Mouse (Mus musculus): ENCODE measurements around the gene 2010111I01Rik. TPM values are rescaled to one million over a fixed set of nuclear protein-coding genes. Genes with fewer than 3 reads are reported as not detected.
A peak's percentile ranks its signal among the peaks of the same experiment; 100 is the strongest.

Gene 2010111I01Rik
- polyA plus RNA-seq, 1 experiment from 2014 or later, result 250 TPM

DNA sequence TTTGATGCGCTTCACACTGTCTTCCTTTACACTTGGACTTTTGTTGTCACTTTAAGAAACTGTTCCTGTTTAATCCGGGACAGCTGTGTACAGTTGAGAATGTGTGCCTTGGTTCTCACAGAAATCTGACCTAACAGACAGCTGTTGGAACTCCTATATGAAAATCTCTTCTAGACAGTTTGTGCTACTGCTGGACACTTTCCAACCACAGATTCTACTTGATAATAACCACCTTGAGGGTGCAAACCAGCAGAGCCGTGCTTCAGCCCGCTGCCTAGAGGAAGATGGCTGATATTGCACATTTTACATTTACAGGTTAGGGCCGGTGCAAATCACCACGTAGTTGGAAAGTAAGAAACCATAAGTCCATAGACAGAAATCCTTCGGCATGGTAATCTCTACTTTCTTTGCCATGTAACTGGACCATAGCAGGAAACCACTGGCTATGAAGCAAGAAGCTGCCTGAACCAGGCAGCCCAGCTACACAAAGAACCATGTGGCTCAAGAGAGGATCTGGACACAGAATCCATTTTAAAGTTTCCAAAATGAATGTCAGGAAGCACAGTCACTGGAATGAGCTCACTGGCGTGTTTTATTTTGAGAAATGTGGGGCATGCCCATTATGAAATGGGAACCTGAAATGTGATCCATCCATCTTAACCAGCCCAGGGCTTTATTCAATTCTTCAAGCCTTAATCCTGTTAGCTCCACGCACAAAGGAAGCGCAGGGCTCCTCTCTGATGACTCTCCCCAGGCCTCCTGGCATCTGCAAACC lies 148.1 kb downstream of the 2010111I01Rik start:
- Histone ChIP-seq H3K27ac (peak overlapping the region; percentile 78), H3K9me3 (no peaks in the 10 kb centered on the region), H3K4me1 (peaks cover 51% of the 10 kb centered on the region), H3K9ac (no peak overlapping the region), H3K36me3 (no peaks in the 10 kb centered on the region), H3K4me2 (replicated peaks) (no peak overlapping the region), H3K4me3 (no peak overlapping the region), H3K27me3 (no peaks in the 10 kb centered on the region)
- 38% methylated on average over 10 of the region's 10 CpGs for WGBS
- peak; percentile 55 for ATAC-seq (ENCODE audit: low FRiP score, low read depth)

DNA sequence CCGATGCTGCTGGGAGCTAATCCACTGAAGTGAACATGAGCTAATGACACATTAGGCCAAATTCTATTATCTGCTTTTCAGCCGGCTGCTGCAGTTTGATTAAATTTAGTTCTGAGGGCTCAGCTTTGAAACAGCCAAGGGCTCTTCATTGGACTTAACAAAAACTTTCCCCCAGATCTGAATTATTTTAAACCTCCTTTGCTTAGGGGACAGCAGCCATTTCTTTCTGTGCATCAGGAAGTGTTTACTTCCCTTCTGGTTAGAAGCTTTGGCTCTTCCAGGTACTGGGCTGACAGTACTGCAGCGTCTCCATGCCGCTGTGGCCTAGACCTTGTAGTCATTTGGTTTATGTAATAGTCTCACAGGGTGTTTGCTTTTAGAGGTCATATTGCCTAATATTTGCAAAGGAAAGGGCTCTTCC lies 149.2 kb downstream of the 2010111I01Rik start:
- H3K9me3 ChIP-seq, result no peaks in the 10 kb centered on the region
- WGBS, result 81% methylated on average over 4 of the region's 4 CpGs
- H3K36me3 ChIP-seq, result no peaks in the 10 kb centered on the region
- H3K4me1 ChIP-seq, result peaks cover 48% of the 10 kb centered on the region
- no peak overlapping the region for H3K4me2 ChIP-seq (replicated peaks)
- no peak overlapping the region for H3K9ac ChIP-seq
- peak overlapping the region; percentile 39; the same call in 1 of the 2 replicates for H3K27ac ChIP-seq
- ATAC-seq (ENCODE audit: low FRiP score, low read depth), result no peak
- no peaks in the 10 kb centered on the region for H3K27me3 ChIP-seq
- no peak overlapping the region for H3K4me3 ChIP-seq

DNA sequence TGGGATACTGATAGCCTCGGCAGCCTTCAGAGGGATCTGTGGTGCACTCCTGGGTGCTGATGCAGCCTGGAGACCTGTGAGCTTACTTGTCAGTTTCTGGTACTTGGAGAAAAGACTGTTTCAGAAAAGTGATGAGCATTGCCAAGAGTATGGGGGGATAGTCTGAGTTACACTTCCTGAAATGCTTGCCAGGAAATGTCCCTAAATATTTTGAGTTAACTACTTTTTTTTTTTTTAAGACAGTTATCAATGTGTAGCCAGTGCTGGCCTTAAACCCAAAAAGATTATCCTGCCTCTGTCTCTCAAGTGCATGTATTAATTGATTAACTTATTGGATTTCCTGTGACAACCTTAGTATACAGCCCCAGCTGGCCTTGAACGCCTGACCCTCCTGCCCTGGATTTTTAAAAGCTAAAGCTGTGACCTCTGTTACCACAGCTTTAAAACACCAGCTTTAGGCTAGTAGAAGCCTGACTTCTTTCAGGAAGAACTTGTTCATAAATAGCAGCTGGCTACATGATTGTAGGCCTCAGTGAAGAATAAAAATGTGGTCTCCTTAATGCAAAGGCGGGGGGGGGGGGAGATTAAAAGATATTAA lies 150.6 kb downstream of the 2010111I01Rik start:
- 73% methylated on average over 3 of the region's 3 CpGs for WGBS
- no peak overlapping the region for H3K4me3 ChIP-seq
- no peak overlapping the region for H3K4me2 ChIP-seq (replicated peaks)
- peaks cover 45% of the 10 kb centered on the region for H3K4me1 ChIP-seq
- no peaks in the 10 kb centered on the region for H3K36me3 ChIP-seq
- no peak overlapping the region for H3K27ac ChIP-seq
- no peaks in the 10 kb centered on the region for H3K9me3 ChIP-seq
- ATAC-seq (ENCODE audit: low FRiP score, low read depth), result no peak
- no peaks in the 10 kb centered on the region for H3K27me3 ChIP-seq
- no peak overlapping the region for H3K9ac ChIP-seq

GRCm38 (mm10) chr13:63117495-63118184 lies 152.9 kb downstream of the 2010111I01Rik start:
- Histone ChIP-seq H3K36me3 (no peaks in the 10 kb centered on the region), H3K9ac (no peak overlapping the region), H3K27ac (no peak overlapping the region), H3K4me1 (peaks cover 30% of the 10 kb centered on the region), H3K9me3 (no peaks in the 10 kb centered on the region), H3K27me3 (no peaks in the 10 kb centered on the region), H3K4me2 (replicated peaks) (no peak overlapping the region), H3K4me3 (no peak overlapping the region)
- no peak for ATAC-seq (ENCODE audit: low FRiP score, low read depth)
- WGBS, result 75% methylated on average over 3 of the region's 3 CpGs

DNA sequence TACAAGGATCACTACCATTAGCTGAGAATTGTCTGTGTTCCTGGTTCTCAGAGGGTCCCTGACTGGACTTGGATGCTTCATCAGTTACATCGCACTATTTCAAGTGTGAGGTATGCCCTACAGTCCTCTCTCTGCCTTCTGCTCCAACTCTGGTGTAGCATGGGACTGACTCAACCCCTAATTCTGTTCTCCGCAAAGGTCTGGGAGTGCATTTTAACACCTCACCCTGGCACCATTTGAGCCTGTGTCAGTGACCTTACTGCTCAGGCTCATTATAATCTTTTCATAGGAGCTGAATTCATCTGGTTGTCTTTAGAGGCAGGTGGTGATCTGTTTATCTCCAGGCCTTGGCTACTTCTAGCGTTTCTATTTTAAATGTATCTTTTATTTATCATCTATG lies 154.0 kb downstream of the 2010111I01Rik start:
- Histone ChIP-seq H3K9ac (no peak overlapping the region), H3K4me1 (peaks cover 23% of the 10 kb centered on the region), H3K27ac (no peak overlapping the region), H3K27me3 (no peaks in the 10 kb centered on the region), H3K4me3 (no peak overlapping the region), H3K9me3 (no peaks in the 10 kb centered on the region), H3K4me2 (replicated peaks) (no peak overlapping the region), H3K36me3 (no peaks in the 10 kb centered on the region)
- ATAC-seq (ENCODE audit: low FRiP score, low read depth), result no peak
- WGBS, result 83% methylated on average over 3 of the region's 3 CpGs

DNA sequence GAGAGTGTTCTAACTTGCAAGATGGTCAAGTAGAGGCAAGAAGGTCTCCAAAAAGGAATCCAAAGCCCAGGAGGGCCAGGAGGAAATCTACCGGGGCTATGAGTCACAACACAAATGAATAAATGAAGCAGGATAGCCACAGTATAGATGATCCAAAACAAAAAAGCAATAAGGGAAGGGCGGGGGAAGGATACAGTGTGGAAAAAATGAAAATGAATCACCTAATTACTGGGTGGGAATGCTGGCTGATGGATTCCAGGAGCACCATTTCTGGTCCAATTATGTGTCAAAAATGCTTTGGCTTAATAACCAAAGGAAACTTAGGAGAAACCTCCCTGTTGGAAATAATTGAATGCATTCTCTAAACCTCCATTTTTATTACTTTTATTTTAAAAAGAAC lies 155.6 kb downstream of the 2010111I01Rik start:
- Histone ChIP-seq H3K36me3 (no peaks in the 10 kb centered on the region), H3K27ac (peak overlapping the region; percentile 49; the same call in 1 of the 2 replicates), H3K27me3 (no peaks in the 10 kb centered on the region), H3K4me3 (no peak overlapping the region), H3K9me3 (no peaks in the 10 kb centered on the region), H3K9ac (no peak overlapping the region), H3K4me1 (peaks cover 9% of the 10 kb centered on the region; the same call in 1 of the 2 replicates), H3K4me2 (replicated peaks) (no peak overlapping the region)
- no peak for ATAC-seq (ENCODE audit: low FRiP score, low read depth)
- 71% methylated on average over 2 of the region's 2 CpGs for WGBS

DNA sequence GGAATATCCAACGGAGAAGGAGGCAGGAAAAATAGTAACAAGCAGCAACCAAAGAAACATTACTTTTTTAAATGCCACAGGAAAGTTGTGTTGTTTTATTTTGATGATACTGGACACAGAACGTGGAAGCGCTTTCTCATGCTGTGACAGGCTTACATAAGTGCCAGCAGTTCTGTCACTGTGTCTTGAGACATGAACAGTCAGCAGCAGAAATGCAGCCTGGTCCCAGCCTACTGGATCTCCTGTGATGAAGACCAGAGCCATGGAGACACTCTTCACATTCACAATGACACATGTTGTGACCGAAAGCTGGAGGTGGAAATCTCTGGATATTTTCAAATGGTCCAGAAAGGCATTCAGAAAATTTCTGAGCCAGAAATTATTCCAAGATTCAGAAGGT lies 157.1 kb downstream of the 2010111I01Rik start:
- H3K4me3 ChIP-seq, result no peak overlapping the region
- H3K9ac ChIP-seq, result no peak overlapping the region
- ATAC-seq (ENCODE audit: low FRiP score, low read depth), result no peak
- no peak overlapping the region for H3K27ac ChIP-seq
- H3K9me3 ChIP-seq, result no peaks in the 10 kb centered on the region
- H3K4me2 ChIP-seq (replicated peaks), result no peak overlapping the region
- no peaks in the 10 kb centered on the region for H3K27me3 ChIP-seq
- 86% methylated on average over 4 of the region's 4 CpGs for WGBS
- H3K36me3 ChIP-seq, result no peaks in the 10 kb centered on the region
- H3K4me1 ChIP-seq, result peaks cover 9% of the 10 kb centered on the region; the same call in 1 of the 2 replicates

GRCm38 (mm10) chr13:63126206-63126605 lies 161.5 kb downstream of the 2010111I01Rik start:
- Histone ChIP-seq H3K27me3 (no peaks in the 10 kb centered on the region), H3K27ac (no peak overlapping the region), H3K4me2 (replicated peaks) (no peak overlapping the region), H3K9ac (no peak overlapping the region), H3K9me3 (peaks cover 7% of the 10 kb centered on the region), H3K4me1 (no peaks in the 10 kb centered on the region), H3K36me3 (peaks cover 9% of the 10 kb centered on the region), H3K4me3 (no peak overlapping the region)
- WGBS, result 51% methylated on average over 3 of the region's 3 CpGs
- no peak for ATAC-seq (ENCODE audit: low FRiP score, low read depth)

DNA sequence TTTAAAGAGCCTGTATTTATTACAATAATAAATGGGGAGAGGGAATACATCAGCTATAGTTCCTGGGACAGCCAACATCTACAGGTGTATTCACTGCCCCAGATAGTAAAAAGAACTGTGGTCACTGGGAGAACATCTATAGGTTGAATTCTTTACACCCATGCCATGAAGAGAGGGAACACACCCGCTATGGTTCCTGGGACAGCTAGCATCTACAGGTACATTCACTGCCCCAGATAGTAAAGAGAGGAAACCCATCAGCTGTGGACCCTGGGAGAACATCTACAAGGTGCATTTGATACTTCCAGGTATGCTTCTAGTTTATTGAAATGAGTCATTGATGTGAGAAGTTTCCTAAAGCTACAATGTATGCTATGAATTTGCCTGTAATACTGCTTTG lies 162.8 kb downstream of the 2010111I01Rik start:
- Histone ChIP-seq H3K9ac (no peak overlapping the region), H3K4me1 (no peaks in the 10 kb centered on the region), H3K36me3 (peaks cover 9% of the 10 kb centered on the region), H3K4me3 (no peak overlapping the region), H3K9me3 (peaks cover 7% of the 10 kb centered on the region), H3K27me3 (no peaks in the 10 kb centered on the region), H3K27ac (no peak overlapping the region), H3K4me2 (replicated peaks) (no peak overlapping the region)
- 95% methylated on average over 1 of the region's 1 CpGs for WGBS
- no peak for ATAC-seq (ENCODE audit: low FRiP score, low read depth)

GRCm38 (mm10) chr13:63134879-63135421 lies 170.3 kb downstream of the 2010111I01Rik start:
- H3K27ac ChIP-seq, result peak overlapping the region; percentile 23; the same call in 1 of the 2 replicates
- H3K4me3 ChIP-seq, result no peak overlapping the region
- ATAC-seq (ENCODE audit: low FRiP score, low read depth), result no peak
- 70% methylated on average over 5 of the region's 5 CpGs for WGBS
- no peaks in the 10 kb centered on the region for H3K27me3 ChIP-seq
- H3K9me3 ChIP-seq, result no peaks in the 10 kb centered on the region
- H3K9ac ChIP-seq, result no peak overlapping the region
- H3K4me2 ChIP-seq (replicated peaks), result no peak overlapping the region
- H3K36me3 ChIP-seq, result no peaks in the 10 kb centered on the region
- peaks cover 26% of the 10 kb centered on the region for H3K4me1 ChIP-seq

GRCm38 (mm10) chr13:63135994-63136393 lies 171.3 kb downstream of the 2010111I01Rik start:
- H3K27me3 ChIP-seq, result no peaks in the 10 kb centered on the region

GRCm38 (mm10) chr13:63136775-63137174 lies 172.1 kb downstream of the 2010111I01Rik start:
- H3K27me3 ChIP-seq, result no peaks in the 10 kb centered on the region
- no peak overlapping the region; the same call in 1 of the 2 replicates for H3K27ac ChIP-seq
- no peak overlapping the region for H3K4me3 ChIP-seq
- H3K36me3 ChIP-seq, result no peaks in the 10 kb centered on the region
- H3K9me3 ChIP-seq, result no peaks in the 10 kb centered on the region
- H3K4me1 ChIP-seq, result peaks cover 42% of the 10 kb centered on the region
- no peak for ATAC-seq (ENCODE audit: low FRiP score, low read depth)
- no peak overlapping the region for H3K9ac ChIP-seq
- H3K4me2 ChIP-seq (replicated peaks), result no peak overlapping the region
- 85% methylated on average over 1 of the region's 1 CpGs for WGBS

More at GRCm38 (mm10) chr13:63135994-63136393, 171.3 kb downstream of the 2010111I01Rik start:
- 85% methylated on average over 7 of the region's 7 CpGs for WGBS
- H3K9me3 ChIP-seq, result no peaks in the 10 kb centered on the region
- H3K36me3 ChIP-seq, result no peaks in the 10 kb centered on the region
- no peak overlapping the region for H3K4me3 ChIP-seq
- H3K4me2 ChIP-seq (replicated peaks), result no peak overlapping the region
- no peak overlapping the region for H3K9ac ChIP-seq
- no peak overlapping the region; the same call in 1 of the 2 replicates for H3K27ac ChIP-seq
- no peak for ATAC-seq (ENCODE audit: low FRiP score, low read depth)
- H3K4me1 ChIP-seq, result peaks cover 34% of the 10 kb centered on the region

All from limb, embryonic 13.5 days (tissue).